Mouse (Mus musculus): ENCODE results near the gene Epb41l1. TPM values are rescaled to one million over a fixed set of nuclear protein-coding genes. Genes with fewer than 3 reads are reported as not detected.

Epb41l1 gene
- polyA plus RNA-seq, 1 experiment from 2014 or later = 6.2 TPM

DNA sequence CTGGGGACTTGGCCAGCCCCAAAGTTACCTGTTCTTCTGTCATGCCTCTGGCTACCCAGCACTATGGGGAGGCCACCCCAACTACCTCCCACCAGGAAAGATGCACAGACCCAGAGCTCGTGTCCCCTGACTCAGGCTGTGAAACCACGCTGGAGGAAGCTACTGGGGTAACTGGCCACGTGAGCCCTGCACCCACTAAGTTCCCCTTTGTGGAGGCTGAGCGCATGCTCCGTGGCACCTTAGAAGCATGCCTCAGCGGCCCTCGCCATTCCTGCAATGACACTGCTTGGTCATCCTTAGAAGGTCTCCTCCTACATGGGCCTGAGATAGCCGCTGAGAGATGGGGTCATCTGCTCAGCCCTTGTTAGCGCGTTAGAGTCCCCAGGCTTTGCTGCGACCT lies 102.3 kb downstream of the Epb41l1 start:
- Histone ChIP-seq H3K9ac (replicated peaks; ENCODE audit: low read depth, low read length) (no peak overlapping the region), H3K4me2 (replicated peaks; ENCODE audit: low read depth, low read length) (no peak overlapping the region), H3K4me3 (ENCODE audit: low read depth, low read length) (no peak overlapping the region), H3K27me3 (ENCODE audit: control insufficient read depth, insufficient read depth, low read length) (no peaks in the 10 kb centered on the region), H3K9me3 (ENCODE audit: control insufficient read depth, low read depth, low read length) (no peaks in the 10 kb centered on the region), H3K27ac (ENCODE audit: low read length) (no peak overlapping the region), H3K36me3 (ENCODE audit: control insufficient read depth, insufficient read depth, low read length) (peaks cover 14% of the 10 kb centered on the region), H3K4me1 (ENCODE audit: control insufficient read depth, insufficient read depth, low read length) (no peaks in the 10 kb centered on the region)
- no peak for ATAC-seq (ENCODE audit: insufficient number of reproducible peaks, insufficient read depth, low FRiP score, low read depth)
- WGBS = 86% methylated on average over 11 of the region's 11 CpGs

DNA sequence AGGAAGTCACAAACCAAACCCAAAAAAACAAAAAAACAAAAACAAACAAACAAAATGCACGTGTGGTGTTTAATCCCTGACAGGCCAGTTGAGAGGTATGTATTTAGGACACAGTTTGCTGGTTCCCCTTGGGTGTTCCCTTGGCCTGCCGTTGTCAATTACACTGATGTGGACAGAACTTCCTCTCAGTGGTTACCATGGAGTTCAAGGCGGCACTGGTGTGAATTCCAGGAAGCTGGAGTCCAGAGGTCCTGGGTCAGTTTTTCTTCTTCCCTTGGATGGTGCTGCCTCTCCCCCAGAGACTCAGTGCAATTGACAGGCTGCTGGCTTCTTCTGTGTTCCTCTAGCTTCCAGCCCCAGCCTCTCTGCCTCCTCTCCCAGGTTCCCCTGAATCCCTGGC lies 103.4 kb downstream of the Epb41l1 start:
- H3K4me3 ChIP-seq (ENCODE audit: low read depth, low read length) = no peak overlapping the region
- H3K36me3 ChIP-seq (ENCODE audit: control insufficient read depth, insufficient read depth, low read length) = peaks cover 12% of the 10 kb centered on the region
- ATAC-seq (ENCODE audit: insufficient number of reproducible peaks, insufficient read depth, low FRiP score, low read depth) = no peak
- 50% methylated on average over 3 of the region's 3 CpGs for WGBS
- no peak overlapping the region for H3K4me2 ChIP-seq (replicated peaks; ENCODE audit: low read depth, low read length)
- no peaks in the 10 kb centered on the region for H3K9me3 ChIP-seq (ENCODE audit: control insufficient read depth, low read depth, low read length)
- no peak overlapping the region for H3K27ac ChIP-seq (ENCODE audit: low read length)
- H3K27me3 ChIP-seq (ENCODE audit: control insufficient read depth, insufficient read depth, low read length) = no peaks in the 10 kb centered on the region
- no peak overlapping the region for H3K9ac ChIP-seq (replicated peaks; ENCODE audit: low read depth, low read length)
- H3K4me1 ChIP-seq (ENCODE audit: control insufficient read depth, insufficient read depth, low read length) = no peaks in the 10 kb centered on the region

DNA sequence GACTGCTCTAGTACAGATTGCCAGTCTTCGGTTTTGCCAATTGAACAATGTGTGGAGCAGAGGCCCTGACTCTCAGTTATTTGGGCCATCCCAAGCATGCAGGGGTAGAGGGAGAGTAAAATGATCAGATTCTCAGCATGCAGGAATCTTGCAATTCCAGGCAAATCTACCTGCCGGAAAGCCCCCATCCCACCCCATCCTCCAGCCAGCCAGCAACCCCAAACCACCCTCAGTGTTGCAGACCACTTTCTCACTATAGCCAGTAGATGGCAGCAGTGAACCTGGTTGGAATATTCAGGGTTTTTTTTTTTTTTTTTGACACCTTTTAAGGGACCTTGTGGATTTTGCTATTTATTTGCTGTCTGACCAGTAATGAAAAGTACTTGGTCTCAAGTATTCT lies 109.0 kb downstream of the Epb41l1 start:
- no peak overlapping the region for H3K9ac ChIP-seq (replicated peaks; ENCODE audit: low read depth, low read length)
- 58% methylated on average over 2 of the region's 2 CpGs for WGBS
- no peaks in the 10 kb centered on the region for H3K9me3 ChIP-seq (ENCODE audit: control insufficient read depth, low read depth, low read length)
- no peak overlapping the region for H3K4me3 ChIP-seq (ENCODE audit: low read depth, low read length)
- peaks cover 8% of the 10 kb centered on the region; the same call in 1 of the 2 replicates for H3K36me3 ChIP-seq (ENCODE audit: control insufficient read depth, insufficient read depth, low read length)
- no peak for ATAC-seq (ENCODE audit: insufficient number of reproducible peaks, insufficient read depth, low FRiP score, low read depth)
- H3K4me1 ChIP-seq (ENCODE audit: control insufficient read depth, insufficient read depth, low read length) = no peaks in the 10 kb centered on the region
- H3K4me2 ChIP-seq (replicated peaks; ENCODE audit: low read depth, low read length) = no peak overlapping the region
- H3K27ac ChIP-seq (ENCODE audit: low read length) = no peak overlapping the region
- no peaks in the 10 kb centered on the region for H3K27me3 ChIP-seq (ENCODE audit: control insufficient read depth, insufficient read depth, low read length)

DNA sequence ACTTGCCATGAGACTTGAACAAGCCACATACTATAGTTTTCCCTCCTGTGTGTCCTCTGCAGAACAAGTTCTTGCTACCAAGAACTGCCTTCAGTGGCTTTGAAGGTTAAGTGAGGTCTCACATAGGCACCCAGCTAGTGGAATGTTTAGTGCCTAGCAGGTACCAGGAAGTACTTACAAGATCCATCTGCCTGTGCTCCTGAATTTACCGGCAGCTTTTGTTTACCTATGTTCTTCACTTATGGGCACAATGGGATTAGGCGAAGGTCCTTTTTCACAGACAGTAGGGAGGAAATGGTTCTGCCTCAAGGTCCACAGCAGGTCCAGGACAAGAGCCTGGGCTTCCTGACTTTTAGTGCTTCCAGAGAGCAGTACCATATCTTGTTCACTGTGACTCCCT lies 112.5 kb downstream of the Epb41l1 start:
- no peaks in the 10 kb centered on the region for H3K27me3 ChIP-seq (ENCODE audit: control insufficient read depth, insufficient read depth, low read length)
- 57% methylated on average over 2 of the region's 2 CpGs for WGBS
- no peaks in the 10 kb centered on the region for H3K4me1 ChIP-seq (ENCODE audit: control insufficient read depth, insufficient read depth, low read length)
- no peak overlapping the region for H3K27ac ChIP-seq (ENCODE audit: low read length)
- H3K9me3 ChIP-seq (ENCODE audit: control insufficient read depth, low read depth, low read length) = no peaks in the 10 kb centered on the region
- H3K9ac ChIP-seq (replicated peaks; ENCODE audit: low read depth, low read length) = no peak overlapping the region
- peaks cover 13% of the 10 kb centered on the region for H3K36me3 ChIP-seq (ENCODE audit: control insufficient read depth, insufficient read depth, low read length)
- H3K4me3 ChIP-seq (ENCODE audit: low read depth, low read length) = no peak overlapping the region
- ATAC-seq (ENCODE audit: insufficient number of reproducible peaks, insufficient read depth, low FRiP score, low read depth) = no peak
- H3K4me2 ChIP-seq (replicated peaks; ENCODE audit: low read depth, low read length) = no peak overlapping the region

DNA sequence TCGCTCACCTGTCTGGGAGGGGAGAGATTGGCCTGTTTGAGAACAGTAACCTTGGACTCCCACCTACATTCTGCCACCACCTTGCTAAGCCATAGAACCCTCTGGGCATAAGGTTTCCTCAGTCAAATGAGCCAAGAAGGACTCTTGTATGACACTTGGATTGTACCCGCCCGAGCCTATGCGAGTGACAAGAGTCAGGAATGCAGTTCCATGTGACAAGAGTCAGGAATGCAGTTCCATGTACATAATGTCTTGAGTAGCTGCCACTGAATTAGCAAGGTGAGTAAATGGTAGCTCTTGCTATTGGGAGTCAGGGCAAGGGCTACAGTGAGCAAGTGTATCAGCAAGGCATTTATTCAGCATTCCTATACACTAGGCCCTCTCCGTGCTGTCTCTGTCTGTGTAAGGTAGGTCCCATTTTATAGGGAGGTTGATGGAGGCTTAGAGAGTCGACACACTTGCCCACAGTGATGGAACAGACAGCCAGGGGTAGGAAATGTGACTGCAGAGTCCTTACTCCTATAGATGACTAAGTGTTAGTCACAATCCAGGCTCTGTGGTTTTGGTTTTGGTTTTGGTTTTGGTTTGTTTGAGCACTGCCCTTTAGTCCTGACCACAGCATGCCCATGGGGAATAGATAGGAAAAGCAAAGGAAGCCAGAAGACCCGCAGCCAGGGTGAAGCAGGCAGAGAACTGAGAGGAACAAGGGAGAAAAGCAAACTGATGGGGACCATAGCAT lies 118.3 kb downstream of the Epb41l1 start:
- Histone ChIP-seq H3K36me3 (ENCODE audit: control insufficient read depth, insufficient read depth, low read length) (peaks cover 5% of the 10 kb centered on the region), H3K27me3 (ENCODE audit: control insufficient read depth, insufficient read depth, low read length) (no peaks in the 10 kb centered on the region), H3K9ac (replicated peaks; ENCODE audit: low read depth, low read length) (no peak overlapping the region), H3K27ac (ENCODE audit: low read length) (no peak overlapping the region), H3K4me2 (replicated peaks; ENCODE audit: low read depth, low read length) (no peak overlapping the region), H3K9me3 (ENCODE audit: control insufficient read depth, low read depth, low read length) (no peaks in the 10 kb centered on the region), H3K4me3 (ENCODE audit: low read depth, low read length) (no peak overlapping the region), H3K4me1 (ENCODE audit: control insufficient read depth, insufficient read depth, low read length) (no peaks in the 10 kb centered on the region)
- 86% methylated on average over 7 of the region's 7 CpGs for WGBS
- ATAC-seq (ENCODE audit: insufficient number of reproducible peaks, insufficient read depth, low FRiP score, low read depth) = no peak

DNA sequence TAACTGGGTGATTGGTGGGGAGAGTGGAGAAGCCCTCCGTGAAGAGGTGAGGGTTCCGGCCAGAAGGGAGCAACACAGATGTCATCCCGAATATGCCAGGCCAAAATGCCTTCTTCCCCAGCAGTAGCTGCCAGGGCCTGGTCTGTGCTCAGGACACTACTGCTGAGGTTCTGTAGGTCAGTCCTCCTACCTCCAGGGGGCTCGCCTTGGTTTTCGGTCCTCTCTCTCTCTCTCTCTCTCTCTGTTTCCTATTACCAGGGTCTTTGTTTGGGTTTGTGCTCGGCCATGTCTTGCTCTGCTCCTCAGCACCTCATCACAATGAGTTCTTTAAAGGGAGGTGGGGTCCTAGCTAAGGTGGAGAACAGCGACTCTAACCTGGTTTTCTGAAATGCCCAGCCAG lies 120.3 kb downstream of the Epb41l1 start:
- Histone ChIP-seq H3K4me3 (ENCODE audit: low read depth, low read length) (no peak overlapping the region), H3K27ac (ENCODE audit: low read length) (no peak overlapping the region), H3K9me3 (ENCODE audit: control insufficient read depth, low read depth, low read length) (no peaks in the 10 kb centered on the region), H3K4me1 (ENCODE audit: control insufficient read depth, insufficient read depth, low read length) (no peaks in the 10 kb centered on the region), H3K36me3 (ENCODE audit: control insufficient read depth, insufficient read depth, low read length) (peaks cover 5% of the 10 kb centered on the region), H3K4me2 (replicated peaks; ENCODE audit: low read depth, low read length) (no peak overlapping the region), H3K9ac (replicated peaks; ENCODE audit: low read depth, low read length) (no peak overlapping the region), H3K27me3 (ENCODE audit: control insufficient read depth, insufficient read depth, low read length) (no peaks in the 10 kb centered on the region)
- 83% methylated on average over 7 of the region's 7 CpGs for WGBS
- no peak for ATAC-seq (ENCODE audit: insufficient number of reproducible peaks, insufficient read depth, low FRiP score, low read depth)

DNA sequence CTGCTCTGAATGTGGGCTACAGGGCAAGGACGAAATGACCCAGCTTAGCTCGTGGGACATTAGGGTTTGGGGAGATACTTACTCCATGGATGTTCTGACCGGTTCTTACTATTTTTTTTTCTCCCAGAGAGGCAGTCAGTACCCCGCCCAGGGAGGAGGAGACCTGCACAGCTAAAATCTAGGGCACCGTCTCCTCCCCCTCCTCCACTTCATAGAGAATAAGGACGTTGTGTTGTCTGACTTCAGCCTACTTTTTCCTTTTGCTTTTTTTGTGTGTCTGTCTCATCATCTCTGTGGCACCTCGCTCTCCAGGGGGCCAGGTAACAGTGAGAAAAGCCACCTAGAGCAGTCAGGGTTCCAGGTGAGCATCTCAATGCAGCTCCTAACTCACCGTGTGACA lies 121.7 kb downstream of the Epb41l1 start:
- Histone ChIP-seq H3K4me2 (replicated peaks; ENCODE audit: low read depth, low read length) (no peak overlapping the region), H3K27me3 (ENCODE audit: control insufficient read depth, insufficient read depth, low read length) (no peaks in the 10 kb centered on the region), H3K4me3 (ENCODE audit: low read depth, low read length) (no peak overlapping the region), H3K4me1 (ENCODE audit: control insufficient read depth, insufficient read depth, low read length) (0 out of 2 replicates have a peak, but pooled peaks cover 2% of the 10 kb centered on the region), H3K9me3 (ENCODE audit: control insufficient read depth, low read depth, low read length) (no peaks in the 10 kb centered on the region), H3K9ac (replicated peaks; ENCODE audit: low read depth, low read length) (no peak overlapping the region), H3K36me3 (ENCODE audit: control insufficient read depth, insufficient read depth, low read length) (no peaks in the 10 kb centered on the region; the same call in 1 of the 2 replicates), H3K27ac (ENCODE audit: low read length) (no peak overlapping the region)
- 76% methylated on average over 8 of the region's 8 CpGs for WGBS
- no peak for ATAC-seq (ENCODE audit: insufficient number of reproducible peaks, insufficient read depth, low FRiP score, low read depth)

DNA sequence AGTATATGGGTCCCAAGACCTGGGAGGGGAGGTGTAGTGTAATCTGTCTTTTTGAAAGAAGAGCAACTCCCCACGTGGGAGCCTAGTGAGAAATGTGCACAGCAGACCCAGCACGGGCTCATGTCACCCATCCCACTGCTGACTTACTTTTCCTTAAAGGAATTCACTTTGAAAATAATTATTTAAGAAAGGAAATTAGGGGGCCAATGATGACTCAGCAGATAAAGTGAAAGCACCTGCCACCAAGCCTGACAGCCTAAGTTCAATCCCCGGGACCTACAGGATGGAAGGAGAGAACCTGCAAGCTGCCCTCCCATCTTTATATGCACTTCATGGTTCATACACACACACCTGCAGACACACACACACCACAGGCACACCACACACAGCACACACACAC lies 123.1 kb downstream of the Epb41l1 start:
- H3K27me3 ChIP-seq (ENCODE audit: control insufficient read depth, insufficient read depth, low read length) = no peaks in the 10 kb centered on the region
- H3K9ac ChIP-seq (replicated peaks; ENCODE audit: low read depth, low read length) = no peak overlapping the region
- H3K9me3 ChIP-seq (ENCODE audit: control insufficient read depth, low read depth, low read length) = no peaks in the 10 kb centered on the region
- 63% methylated on average over 3 of the region's 3 CpGs for WGBS
- no peak overlapping the region for H3K4me2 ChIP-seq (replicated peaks; ENCODE audit: low read depth, low read length)
- no peaks in the 10 kb centered on the region; the same call in 1 of the 2 replicates for H3K36me3 ChIP-seq (ENCODE audit: control insufficient read depth, insufficient read depth, low read length)
- H3K27ac ChIP-seq (ENCODE audit: low read length) = no peak overlapping the region
- H3K4me1 ChIP-seq (ENCODE audit: control insufficient read depth, insufficient read depth, low read length) = peaks cover 8% of the 10 kb centered on the region; the same call in 1 of the 2 replicates
- no peak for ATAC-seq (ENCODE audit: insufficient number of reproducible peaks, insufficient read depth, low FRiP score, low read depth)
- H3K4me3 ChIP-seq (ENCODE audit: low read depth, low read length) = no peak overlapping the region
